Mouse (Mus musculus) activated CD4-positive, CD25-positive, alpha-beta regulatory T cell, adult 4 months (primary cell): ENCODE measurements around the gene Hmbs. TPM values are rescaled to one million over a fixed set of nuclear protein-coding genes. Genes with fewer than 3 reads are reported as not detected.

Source experiments
- ATAC-seq: one replicate; pipeline ENCODE4 v1.8.0; 2017
- polyA plus RNA-seq, 2 experiments: library from polyadenylated mRNA; unstranded; fragments of 100-300 nt; shearing (Covaris generic); gene quantifications; one replicate each; pipeline ENCODE4 v1.2.1; 2017

Gene Hmbs
- polyA plus RNA-seq, 2 experiments from 2014 or later = 27.6 to 33.4 TPM

DNA sequence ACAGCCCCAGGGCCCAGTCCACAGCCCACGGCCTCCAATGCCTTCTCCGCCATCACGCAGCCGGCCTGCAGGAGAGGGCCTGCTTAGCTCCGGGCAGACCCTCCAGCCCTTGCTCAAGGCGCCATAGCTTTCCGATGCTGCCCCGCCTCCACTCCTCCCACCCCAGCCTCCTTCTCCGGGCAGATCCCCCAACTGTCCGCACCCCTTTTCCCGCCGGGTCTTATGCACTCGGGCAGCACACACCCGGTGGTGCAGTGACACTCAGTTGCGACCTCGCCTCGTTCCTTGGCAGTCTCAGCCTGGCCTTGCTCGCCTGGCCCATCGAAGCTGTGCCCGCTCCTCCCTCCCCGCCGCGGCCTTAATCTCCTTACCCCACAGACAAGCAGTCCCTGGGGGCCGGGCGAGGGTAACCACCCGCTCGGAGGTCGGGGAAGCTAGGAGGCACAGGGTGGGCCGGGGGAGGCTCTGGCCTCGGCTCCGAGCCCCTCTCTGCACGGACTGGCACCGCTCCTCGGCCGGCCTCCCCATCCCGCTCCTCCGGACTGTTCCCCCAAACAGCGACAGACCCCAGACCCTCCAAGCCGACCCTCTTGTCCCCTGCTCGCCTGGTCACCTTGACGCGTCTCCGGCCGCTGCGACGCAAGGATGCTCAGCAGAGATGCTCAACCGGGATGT, 56.5 kb downstream of the Hmbs start:
- ATAC-seq = no peak

DNA sequence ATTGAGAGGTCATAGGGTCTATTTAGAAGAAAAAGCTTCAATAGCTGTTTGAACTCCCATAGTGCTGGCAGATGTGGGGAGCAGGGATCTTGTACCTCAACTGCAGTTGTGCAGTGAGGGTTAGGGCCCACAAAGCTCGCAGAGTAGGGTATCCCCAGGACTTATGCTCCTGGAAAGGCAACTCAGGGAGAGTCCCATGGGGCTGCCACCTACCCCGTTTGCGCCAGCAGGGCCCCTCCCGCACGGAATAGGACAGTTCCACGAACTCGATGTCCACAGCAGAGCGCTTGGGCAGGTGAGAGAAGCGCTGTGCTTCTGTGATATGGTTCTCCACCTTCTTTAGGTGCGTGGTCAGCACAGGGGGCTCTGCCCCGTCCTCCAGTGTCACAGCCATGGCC, 57.0 kb downstream of the Hmbs start:
- ATAC-seq = no peak

Other genes starting within 250 kb of the Hmbs start
- gene Mfrp, start 242.5 kb downstream of the Hmbs start, polyA plus RNA-seq = not detected
- not detected for gene C1qtnf5, start 237.0 kb downstream of the Hmbs start, polyA plus RNA-seq
- gene Gm49380, start 230.7 kb downstream of the Hmbs start, polyA plus RNA-seq = not detected
- gene Rnf26, start 230.7 kb downstream of the Hmbs start, polyA plus RNA-seq = 1 to 10 TPM; 3.2 to 7.9 TPM
- gene Mcam, start 209.8 kb downstream of the Hmbs start, polyA plus RNA-seq = under 1 TPM in 1 of 2 experiments, not detected in 1; 0.16 TPM
- gene Cbl, start 110.2 kb downstream of the Hmbs start, polyA plus RNA-seq = 10 to 100 TPM; 22.8 to 25.0 TPM
- gene Ccdc153, start 103.6 kb downstream of the Hmbs start, polyA plus RNA-seq = not detected
- under 1 TPM in 1 of 2 experiments, not detected in 1; 0.30 TPM for gene Pdzd3, start 92.8 kb downstream of the Hmbs start, polyA plus RNA-seq
- 1 to 10 TPM; 2.8 to 6.0 TPM for gene Nlrx1, start 75.6 kb downstream of the Hmbs start, polyA plus RNA-seq
- gene Abcg4, start 55.6 kb downstream of the Hmbs start, polyA plus RNA-seq = not detected
- gene Hinfp, start 38.6 kb downstream of the Hmbs start, polyA plus RNA-seq = 10 to 100 TPM; 18.1 to 21.7 TPM
- 1 to 10 TPM; 4.3 to 5.3 TPM for gene C2cd2l, start 23.9 kb downstream of the Hmbs start, polyA plus RNA-seq
- gene Dpagt1, start 18.2 kb downstream of the Hmbs start, polyA plus RNA-seq = 10 to 100 TPM; 16.5 to 18.0 TPM
- gene H2afx, start 9.5 kb downstream of the Hmbs start, polyA plus RNA-seq = 10 to 100 TPM; 29.0 to 36.5 TPM
- gene Vps11, start 17.4 kb upstream of the Hmbs start, polyA plus RNA-seq = 10 to 100 TPM; 21.5 to 40.8 TPM
- gene Hyou1, start 35.3 kb upstream of the Hmbs start, polyA plus RNA-seq = 10 to 100 TPM; 15.7 to 20.3 TPM
- 10 to 100 TPM; 14.1 to 17.1 TPM for gene Slc37a4, start 52.6 kb upstream of the Hmbs start, polyA plus RNA-seq
- gene Rps25, start 62.9 kb upstream of the Hmbs start, polyA plus RNA-seq = 1,000 to 10,000 TPM; 3,659 to 4,118 TPM
- 100 to 1,000 TPM; 119 to 162 TPM for gene Trappc4, start 63.4 kb upstream of the Hmbs start, polyA plus RNA-seq
- gene Ccdc84, start 74.3 kb upstream of the Hmbs start, polyA plus RNA-seq = 10 to 100 TPM; 20.3 to 27.3 TPM
- gene Foxr1, start 96.9 kb upstream of the Hmbs start, polyA plus RNA-seq = under 1 TPM in 1 of 2 experiments, not detected in 1; 0.45 TPM
- gene Upk2, start 110.7 kb upstream of the Hmbs start, polyA plus RNA-seq = not detected
- gene Bcl9l, start 138.6 kb upstream of the Hmbs start, polyA plus RNA-seq = 10 to 100 TPM; 13.2 to 15.2 TPM
- 10 to 100 TPM; 49.2 to 80.2 TPM for gene Cxcr5, start 217.6 kb upstream of the Hmbs start, polyA plus RNA-seq